Mouse (Mus musculus) liver, postnatal 0 days (tissue): Measurements from ENCODE around the gene Abr.

Source experiments
- CTCF ChIP-seq: sonication (generic); IDR thresholded peaks from 2 replicates; pipeline ENCODE4 v1.5.1; 2016; ENCODE audit warnings: antibody characterized with exemption, low read depth
- EP300 ChIP-seq: IDR thresholded peaks from 2 replicates; pipeline ENCODE4 v1.6.1; 2016; ENCODE audit warnings: antibody characterized with exemption, low read depth, mild to moderate bottlenecking

DNA sequence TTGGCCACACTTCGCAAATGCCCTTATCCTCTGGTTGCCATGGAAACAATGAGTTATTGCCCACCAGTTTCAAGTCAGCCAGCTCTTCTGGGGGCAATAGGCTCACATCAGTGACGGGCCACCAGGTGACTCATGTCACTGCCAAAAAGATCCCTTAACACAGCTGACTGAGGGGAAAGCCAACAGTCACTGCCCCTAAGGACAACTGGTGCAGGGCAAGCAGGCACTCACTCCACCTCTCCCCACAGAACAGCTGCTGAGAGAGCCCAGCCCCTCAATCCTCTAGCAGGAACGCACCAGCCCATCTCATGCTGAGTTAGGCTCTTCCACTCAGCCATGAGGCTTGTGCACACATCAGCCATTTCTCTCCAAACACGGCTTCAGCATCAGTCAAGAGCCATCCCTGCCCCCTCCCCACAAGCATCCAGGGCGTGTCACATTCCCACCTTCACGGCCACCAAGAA lies 128.3 kb downstream of the Abr start:
- no peak for TF ChIP-seq CTCF
- TF ChIP-seq EP300 = no peak
